Mouse (Mus musculus) heart, postnatal 14 days (tissue): ENCODE measurements around the gene Acod1. TPM values are rescaled to one million over a fixed set of nuclear protein-coding genes. Genes with fewer than 3 reads are reported as not detected.

ENCODE experiments used
- DNase-seq, 2 experiments: peaks; one replicate each; pipeline ENCODE4 v3.0.0; 2021 to 2022
- intact Hi-C: fragments of 180-260 bp; cut with DNase I; formaldehyde crosslinking; loops from one replicate; pipeline ENCODE4 v1.15.1; 2025
- long read RNA-seq, 2 experiments: library from polyadenylated mRNA; stranded (forward); transcript quantifications; one replicate each; pipeline ENCODE4 v2.0.0; 2021
- total RNA-seq, 2 experiments: library from RNA; stranded (reverse); gene quantifications; 2 replicates each; pipeline ENCODE4 v1.2.3; 2021

Gene Acod1
- under 1 TPM in 1 of 2 experiments, not detected in 1; 0.10 TPM for total RNA-seq
- long read RNA-seq, experiment 1: 0 reads
- long read RNA-seq, experiment 2: 0 reads

DNA sequence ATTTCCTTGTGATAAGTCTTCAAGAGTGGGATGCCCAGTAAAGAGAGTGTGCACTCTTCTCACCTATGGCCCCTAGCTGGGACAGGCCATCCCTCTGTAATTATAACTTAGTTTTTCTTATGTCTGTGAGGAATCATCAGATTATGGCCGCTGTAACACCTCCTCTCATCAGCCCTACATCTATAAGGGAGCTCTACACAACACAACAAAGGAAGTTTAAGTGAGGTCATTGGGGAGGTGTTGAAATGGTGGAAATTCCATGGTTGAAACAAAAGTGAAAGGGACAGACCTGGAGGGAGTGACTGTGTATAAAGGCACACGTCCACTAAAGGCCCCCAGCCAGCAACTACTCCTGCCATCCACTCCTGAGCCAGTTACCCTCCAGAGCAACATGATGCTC is at the start of gene Acod1:
Gene Acod1, plus strand, starts transcription at position 301 of the 400 bp plus-strand sequence.
- DNase-seq: no peak
- intact Hi-C loops: no loop called here

DNA sequence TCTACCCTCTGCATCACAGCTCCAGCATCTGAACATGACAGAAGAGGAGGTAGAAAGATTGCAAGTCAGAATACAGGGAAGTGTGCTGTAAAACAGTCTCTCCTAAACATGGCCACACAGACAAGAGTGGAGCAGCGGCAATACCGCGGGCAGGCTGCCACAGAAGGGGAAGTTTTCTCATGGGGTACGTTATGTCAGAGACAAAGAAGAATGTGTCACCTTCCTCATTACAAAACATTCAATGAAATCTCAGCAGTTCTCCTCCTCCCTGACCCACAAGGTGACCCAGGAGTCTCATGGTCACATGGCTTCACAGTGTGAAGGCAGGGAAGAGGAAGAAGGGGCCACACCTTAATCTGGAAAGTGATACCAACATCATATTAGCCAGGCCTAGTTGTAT is 39.0 kb upstream of the Acod1 start:
- peak in 1 of 2 experiments; percentile 8 for DNase-seq
- intact Hi-C loops: loop anchor here (10.0 kb wide), 1 partner anchor 613 kb away; no protein-coding TSS in a partner anchor

DNA sequence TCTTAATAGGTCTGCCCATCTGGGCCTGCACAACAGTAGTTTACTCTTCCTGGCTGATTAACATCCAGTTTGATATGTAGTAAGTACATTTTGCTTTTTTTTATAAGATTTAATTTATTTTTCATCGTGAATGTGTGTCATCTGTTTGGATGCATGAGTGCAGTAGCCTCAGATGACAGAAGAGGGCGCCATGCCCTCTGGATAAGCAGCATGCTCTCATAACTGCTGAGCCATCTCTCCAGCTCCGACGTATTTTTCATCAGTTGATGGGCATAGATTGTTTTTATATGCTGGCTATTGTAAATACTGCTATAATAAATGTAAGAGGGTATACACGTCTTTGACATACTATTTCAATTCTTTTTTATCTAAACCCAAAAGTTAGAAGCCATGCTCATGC is 35.0 kb upstream of the Acod1 start:
- DNase-seq: peak; percentile 23 to 34
- intact Hi-C loops: loop anchor here (1.0 to 2.0 kb wide), 2 partner anchors 40 to 525 kb away; no protein-coding TSS in a partner anchor

DNA sequence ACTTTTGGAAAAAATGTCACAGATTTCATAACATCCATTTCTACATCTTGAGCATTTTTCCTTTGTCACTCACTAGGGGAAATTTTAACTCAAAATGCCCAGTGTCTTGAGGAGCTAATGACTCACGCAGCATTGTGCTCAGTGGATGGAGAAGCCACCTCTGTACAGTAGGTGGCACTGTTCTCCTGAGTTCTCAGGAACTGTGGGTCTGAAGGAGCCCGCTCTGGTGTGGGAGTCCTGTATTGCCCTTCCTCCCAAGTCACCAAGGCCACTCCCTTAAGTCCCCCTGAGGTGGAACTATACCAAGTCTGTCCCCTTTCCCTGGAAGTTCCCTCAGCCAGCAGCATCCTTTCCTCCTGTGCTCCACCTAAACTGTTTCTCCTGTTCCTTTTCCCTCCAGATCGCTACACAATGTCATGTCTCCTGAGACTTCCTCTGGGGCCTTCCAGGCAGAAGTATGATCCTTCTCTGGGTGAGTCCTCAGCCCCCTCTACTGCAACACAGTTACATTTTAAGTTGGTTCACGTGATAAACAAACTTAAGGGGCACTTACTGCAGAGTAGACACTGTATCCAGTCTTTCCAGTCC is 34.1 kb upstream of the Acod1 start:
- peak; percentile 61 to 76 for DNase-seq
- intact Hi-C loops: loop anchor here (1.0 to 2.0 kb wide), 2 partner anchors 39 to 524 kb away; no protein-coding TSS in a partner anchor

DNA sequence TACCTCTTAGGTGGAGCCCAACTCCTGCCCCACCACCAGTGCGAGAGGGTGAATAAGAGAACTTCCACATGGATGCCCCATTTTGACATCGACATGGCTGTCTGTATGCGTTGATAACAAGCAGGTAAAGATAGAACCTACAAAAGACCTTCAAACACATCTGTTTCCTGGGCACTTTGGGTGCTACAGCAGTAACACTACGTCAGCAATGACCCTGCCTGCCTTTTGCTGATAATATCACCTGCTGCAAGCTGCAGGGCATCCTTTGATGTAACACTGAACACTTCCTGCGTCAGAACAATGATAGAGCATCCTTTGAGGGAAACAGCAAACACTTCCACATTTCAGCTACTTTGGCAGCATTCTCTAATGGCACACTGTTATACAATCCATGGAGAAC is 29.8 kb upstream of the Acod1 start:
- intact Hi-C loops: no loop called here

DNA sequence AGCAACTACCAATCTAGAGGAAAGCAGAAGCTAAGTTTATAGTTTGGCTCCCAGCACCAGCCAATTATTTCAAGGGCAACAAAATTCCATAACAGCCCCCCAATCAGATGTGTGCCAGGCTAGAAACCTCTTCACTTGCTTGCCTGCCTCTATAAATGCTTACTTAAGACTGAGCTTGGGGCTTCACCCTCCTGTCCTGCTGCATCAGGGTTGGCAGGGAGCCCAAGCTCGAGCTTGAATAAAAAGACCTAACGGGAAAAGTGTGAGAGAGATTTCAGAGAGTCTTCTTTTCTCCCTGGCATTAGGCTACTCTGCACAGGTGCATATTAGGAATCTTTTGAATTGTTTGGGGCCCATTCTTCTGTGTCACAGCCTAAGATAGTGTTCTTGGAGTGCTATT is 26.7 kb upstream of the Acod1 start:
- DNase-seq: peak; percentile 13 to 29
- intact Hi-C loops: no loop called here

More for the DNA sequence above, 29.8 kb upstream of the Acod1 start:
- no peak for DNase-seq

DNA sequence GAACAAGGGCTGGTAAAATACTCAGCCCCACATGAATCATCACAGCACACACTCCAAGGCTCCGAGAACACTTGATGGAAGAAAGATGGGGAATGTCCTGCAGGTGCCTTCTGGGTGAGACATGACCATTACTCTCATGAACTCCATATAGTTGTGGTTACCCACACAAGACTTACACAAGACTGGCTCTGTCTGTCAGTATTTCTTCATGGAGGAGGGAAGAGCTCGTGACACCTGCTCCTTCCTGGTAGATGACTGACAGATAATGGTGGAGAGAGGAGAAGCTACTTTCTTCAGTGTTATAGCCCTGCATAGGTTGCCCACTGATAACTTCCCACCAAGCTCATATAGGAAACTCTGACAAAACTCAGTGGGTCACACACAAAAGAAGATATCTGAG is 17.6 kb upstream of the Acod1 start:
- intact Hi-C loops: no loop called here
- no peak for DNase-seq

DNA sequence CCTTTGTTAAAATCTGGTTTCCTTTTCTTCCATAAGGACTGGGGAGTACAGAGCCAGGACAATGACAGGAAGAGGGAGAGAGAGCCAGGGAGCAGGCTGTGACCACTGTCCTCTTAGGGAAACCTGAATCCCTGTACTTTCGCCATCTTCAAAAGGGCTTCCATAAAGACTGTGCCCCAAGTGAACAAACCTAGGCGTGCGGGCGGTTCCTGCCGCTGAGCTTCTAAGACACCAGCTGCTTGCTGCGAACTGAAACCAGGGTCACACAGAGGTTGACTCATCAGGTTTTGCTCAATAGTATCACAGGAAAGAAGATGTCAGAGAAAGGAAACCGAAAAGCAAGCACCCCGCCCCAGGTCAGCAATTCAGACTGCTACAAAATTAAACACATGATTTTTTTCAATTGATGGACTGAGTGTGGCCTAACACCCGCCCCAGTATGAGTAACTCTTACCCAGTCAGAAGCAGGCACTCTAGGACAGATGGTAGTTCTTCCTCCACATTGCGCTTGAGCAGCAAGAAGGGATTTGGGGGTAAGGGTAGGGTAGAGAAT is 13.4 kb upstream of the Acod1 start:
- peak; percentile 16 to 19 for DNase-seq
- intact Hi-C loops: no loop called here

DNA sequence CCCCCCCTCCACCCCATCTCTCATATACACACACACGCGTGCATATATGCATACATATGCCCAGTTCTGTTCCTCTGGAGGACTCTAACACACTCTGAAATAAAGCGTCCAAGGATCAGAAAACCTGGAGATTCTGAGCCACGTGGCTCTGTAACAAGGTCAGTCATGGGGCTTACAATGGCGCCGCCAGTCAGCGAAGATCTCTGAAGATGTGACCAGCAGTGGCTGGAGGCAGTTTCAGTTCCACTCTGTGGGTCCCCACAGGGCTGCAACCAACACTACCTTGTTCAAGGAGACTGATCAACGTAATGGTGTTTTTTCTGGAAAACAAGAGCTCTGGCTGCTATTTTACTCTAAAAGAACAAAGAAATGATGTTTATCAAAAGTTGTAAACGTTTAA is 12.7 kb upstream of the Acod1 start:
- intact Hi-C loops: no loop called here
- no peak for DNase-seq

DNA sequence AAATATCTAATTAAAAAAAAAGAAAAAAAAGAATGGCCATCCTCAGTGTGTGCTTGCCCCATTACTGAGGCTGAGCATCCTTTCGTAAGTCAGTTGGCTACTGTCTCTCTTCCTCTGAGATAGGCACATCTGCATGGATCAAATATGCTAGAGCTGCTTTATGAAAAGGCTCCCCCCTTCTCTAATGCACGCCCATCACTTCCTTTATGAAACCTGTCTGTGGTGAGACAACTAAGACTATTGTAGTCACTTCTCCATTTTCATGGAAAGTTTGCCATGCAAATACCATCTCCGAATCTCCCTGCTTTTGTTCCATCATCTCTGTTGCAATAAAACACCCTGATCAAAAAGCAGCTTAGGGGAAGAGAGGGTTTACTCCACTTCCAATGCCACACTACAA is 9.8 kb upstream of the Acod1 start:
- no peak for DNase-seq
- intact Hi-C loops: no loop called here

DNA sequence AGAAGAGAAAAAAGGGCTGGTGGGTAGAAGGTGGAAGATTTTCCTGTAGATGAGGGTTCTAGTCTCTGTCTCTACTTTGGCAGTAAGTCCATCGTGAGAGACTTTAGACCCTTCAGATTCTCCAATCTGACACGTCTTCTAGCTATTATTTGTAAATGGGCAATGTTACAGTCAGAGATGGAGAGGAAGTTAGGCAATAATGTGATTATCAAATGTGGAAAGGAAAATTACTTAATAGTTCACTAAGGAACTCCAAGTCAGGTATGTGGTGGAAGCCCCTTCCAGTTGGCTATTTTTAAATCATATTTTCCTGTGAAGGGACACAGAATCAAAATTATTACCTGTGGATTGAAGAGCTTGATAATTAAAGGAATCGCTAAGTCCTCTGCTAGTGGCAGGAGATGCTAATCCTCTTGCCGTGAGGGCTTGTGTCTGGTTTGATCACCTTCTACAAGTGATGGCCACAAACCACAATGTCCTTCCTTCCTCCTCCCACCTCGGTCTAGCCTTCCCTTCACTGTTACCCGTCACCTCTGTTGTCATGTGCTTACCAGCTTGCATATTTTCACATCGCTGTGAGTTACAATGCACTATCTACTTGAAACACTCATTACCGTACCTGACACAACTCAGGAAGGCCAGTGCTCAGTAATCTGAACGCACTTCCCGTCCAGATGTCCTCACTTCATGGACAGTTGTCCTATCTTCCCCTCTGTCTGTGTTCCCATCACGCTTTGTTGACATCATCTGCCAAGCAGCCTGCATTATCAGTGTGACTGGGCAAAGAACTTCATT is 1.7 kb downstream of the Acod1 start:
- no peak for DNase-seq
- intact Hi-C loops: no loop called here

DNA sequence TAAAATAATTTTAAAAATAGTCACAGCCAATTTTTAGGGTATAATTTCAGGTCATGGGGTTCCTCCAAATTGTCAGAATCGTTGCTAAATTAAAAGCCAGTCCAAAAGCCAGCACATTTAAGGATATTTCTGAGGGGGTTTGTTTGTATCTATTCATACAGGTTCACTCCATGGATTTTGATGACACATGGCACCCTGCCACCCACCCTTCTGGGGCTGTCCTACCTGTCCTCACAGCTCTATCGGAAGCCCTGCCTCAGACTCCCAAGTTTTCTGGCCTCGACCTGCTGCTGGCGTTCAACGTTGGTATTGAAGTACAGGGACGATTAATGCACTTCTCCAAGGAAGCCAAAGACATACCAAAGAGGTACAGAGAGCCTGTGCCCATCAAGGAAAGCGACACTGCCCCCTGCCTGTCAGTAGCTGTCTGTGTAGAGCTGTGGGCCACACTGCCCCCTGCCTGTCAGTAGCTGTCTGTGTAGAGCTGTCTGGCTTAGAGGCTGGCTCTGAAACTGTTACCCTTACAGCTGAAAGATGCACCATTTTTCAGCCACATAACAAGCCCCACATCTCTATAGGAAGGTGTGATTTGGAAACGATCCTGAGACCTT is 4.5 kb downstream of the Acod1 start:
- DNase-seq: peak; percentile 81 to 84
- intact Hi-C loops: loop anchor here (1.0 kb wide), 1 partner anchor 39 kb away; no protein-coding TSS in a partner anchor

DNA sequence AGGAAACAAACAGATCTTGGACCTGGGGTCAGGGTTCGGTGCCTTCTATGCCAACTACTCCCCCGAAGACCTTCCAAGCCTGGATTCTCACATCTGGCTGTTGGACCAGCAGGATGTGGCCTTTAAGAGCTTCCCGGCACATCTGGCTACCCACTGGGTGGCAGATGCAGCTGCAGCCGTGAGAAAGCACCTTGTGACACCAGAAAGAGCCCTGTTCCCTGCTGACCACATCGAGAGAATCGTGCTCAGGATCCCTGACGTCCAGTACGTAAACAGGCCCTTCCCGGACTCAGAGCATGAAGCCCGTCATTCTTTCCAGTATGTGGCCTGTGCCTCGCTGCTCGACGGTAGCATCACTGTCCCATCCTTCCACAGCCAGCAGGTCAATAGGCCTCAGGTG is 8.0 kb downstream of the Acod1 start:
- no peak for DNase-seq
- intact Hi-C loops: no loop called here

DNA sequence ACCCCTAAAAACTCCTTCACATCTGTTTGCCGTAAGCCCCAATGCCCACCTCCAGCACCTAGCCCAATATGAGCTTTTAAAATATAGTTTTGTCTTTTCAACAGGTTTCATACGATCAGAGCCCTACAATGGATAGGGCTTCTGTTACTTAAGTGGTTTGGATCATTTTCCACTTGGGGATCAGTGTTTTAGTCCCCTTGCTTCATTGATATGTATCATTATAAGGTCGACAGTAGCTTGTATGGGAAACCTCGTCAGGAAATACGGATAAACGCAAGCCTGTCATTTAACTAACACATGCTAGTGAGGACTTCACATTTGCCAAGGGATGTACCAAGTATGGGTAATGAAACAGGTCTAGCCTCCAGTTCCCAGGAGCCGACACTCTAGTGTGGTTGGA is 9.8 kb downstream of the Acod1 start:
- intact Hi-C loops: no loop called here
- DNase-seq: no peak

DNA sequence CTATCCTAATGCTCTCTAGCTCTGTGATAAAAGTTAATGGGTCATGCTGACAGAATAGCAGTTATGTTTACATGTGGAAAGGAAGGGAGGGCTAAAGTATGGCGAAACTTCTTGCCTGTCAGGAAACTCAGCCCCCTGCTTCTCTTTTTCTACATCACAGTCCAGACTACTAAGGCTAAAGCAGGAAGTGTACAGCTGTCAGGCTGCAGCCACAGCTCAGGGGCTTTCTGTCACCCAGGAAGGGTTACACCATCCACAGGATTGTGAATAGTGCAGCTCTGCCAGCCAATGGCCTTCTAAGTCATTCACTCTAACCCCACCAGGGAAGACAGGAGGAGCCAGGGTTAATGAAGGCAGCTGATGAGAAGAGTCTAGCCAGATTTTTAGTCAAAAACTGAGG is 12.2 kb downstream of the Acod1 start:
- intact Hi-C loops: no loop called here
- no peak for DNase-seq

DNA sequence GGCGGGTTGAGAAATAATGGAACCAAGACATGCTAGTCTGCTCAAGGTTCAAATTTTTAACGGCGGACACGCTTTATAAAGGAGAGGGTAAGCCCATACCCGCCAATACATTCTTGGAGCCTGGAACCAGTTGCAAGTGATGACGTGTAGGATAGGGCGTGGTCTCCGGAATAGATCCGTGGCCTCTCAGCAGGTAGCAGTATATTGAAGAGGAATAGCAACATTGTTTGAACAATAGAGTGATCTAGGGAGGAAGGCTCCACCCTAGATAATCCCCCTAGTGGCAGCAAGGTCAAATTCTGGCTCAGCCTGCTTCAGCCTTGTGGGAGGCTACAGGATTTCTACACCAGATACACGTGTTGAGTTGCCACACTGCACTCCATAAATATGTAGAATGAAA is 12.7 kb downstream of the Acod1 start:
- intact Hi-C loops: no loop called here
- no peak for DNase-seq

DNA sequence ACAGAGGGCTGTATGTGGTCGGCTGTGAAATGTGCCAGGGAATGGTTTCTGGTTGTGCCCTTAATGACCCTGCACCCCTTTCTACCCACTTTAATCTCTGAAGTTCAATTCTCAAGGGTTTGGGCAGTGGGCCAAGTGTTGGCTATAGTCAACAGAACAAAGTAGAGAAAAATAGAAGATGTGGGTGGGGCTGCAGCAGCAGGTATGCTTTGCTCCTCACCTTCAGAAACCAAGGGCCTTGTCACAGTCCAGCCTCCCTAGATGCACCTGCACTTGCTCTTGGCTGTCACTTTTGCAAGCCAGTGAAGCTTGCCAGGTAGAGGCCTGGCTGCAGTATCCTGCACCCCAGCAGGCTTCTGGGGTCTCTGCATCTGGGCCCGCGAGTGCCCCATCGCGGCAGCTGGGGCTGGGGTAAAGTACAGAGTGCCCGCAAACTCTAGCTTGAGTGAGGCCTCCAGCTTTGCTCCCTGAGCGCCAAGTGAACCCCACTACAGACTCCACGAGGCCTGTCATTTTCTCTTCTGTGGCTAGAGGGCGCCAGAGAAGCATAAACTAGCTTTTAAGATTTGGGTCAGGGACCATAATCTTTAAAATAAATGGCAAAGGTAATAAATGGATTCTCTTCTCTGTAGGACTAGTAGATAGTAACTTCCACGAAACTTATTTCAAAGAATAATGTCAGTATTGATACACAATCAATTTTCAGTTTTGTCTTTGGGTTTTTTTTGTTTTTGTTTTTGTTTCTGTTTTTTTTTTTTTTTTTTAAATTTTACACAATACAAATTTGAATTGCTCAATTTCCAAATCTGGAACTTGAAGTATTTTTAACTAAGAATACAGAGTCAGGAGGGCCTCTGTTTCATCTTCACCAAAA is 18.8 kb downstream of the Acod1 start:
- intact Hi-C loops: loop anchor here (5.0 kb wide), 2 partner anchors 67 to 282 kb away; partner anchors contain the start of gene Mycbp2
- DNase-seq: peak; percentile 76 to 87

DNA sequence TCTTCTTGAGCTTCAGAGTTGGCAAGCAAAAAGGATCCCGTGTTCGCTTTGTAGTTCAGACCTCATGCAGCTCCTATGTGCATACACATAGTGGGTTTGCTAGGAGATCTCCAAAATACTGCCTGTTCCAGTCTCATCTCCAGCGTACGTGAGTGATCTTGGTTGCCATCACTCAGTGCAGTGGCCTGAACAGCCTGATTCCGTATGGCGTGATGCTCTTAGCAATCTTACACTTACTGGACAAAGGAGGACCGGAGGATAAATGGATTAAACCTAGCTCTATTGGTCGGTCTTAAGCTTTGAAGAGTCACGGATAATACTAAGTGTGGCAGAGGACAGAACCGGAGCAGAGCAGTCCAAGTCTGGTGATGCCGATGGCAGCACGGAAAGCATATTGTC is 22.7 kb downstream of the Acod1 start:
- no peak for DNase-seq
- intact Hi-C loops: loop anchor here (5.0 kb wide), 2 partner anchors 63 to 278 kb away; partner anchors contain the start of gene Mycbp2

DNA sequence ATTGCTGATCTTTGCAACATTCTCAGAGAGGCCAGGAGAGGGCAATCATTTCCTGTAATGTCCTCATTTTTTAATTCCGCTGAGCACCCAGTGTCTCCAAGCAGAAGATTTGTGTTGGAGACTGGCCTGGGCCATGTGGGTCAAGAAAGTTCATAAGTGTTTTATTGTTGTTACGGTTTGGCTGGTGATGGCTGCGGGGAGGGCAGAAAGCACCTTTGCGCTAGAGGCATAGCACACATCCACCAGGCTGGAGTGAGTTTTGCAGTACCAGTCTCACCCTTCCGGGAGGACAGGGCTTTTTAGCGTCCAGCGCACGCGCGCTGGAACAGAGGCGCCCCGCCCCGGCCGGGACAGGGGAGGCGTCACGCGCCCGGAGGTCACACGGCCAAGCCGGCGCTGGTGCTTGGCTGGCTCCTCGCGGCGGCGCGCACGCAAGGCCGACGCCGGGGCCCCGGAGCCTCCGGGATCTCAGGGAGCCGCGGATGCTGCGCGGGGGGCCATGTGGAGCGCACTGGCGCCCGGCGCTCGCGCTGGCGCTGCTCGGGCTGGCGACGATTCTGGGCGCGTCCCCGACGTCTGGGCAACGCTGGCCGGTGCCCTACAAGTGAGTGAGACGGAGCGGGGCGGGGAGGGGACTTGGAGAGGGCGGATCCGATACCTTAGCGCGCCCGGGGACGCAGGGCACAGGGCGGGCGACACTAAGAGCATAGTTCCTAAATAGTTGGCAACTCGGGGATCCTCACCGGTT is 23.3 kb downstream of the Acod1 start, which contains the start of gene Cln5:
Gene Cln5, plus strand, starts transcription at position 353 of the 748 bp plus-strand sequence.
- intact Hi-C loops: loop anchor here (2.0 to 5.0 kb wide), 5 partner anchors 27 to 467 kb away; partner anchors contain the start of gene Mycbp2

More for the DNA sequence above, 23.3 kb downstream of the Acod1 start, which contains the start of gene Cln5:
- peak; percentile 97 to 98 for DNase-seq
